Mouse (Mus musculus) midbrain, embryonic 16.5 days (tissue): ENCODE data around the gene Oxa1l. TPM values are rescaled to one million over a fixed set of nuclear protein-coding genes. Genes with fewer than 3 reads are reported as not detected.

Experiments used
- polyA plus RNA-seq: library from polyadenylated mRNA; unstranded; fragments of >200 nt; fragmentation: Nextera tagmentation; extraction: Ambion mirVana; gene quantifications from 2 replicates; pipeline ENCODE4 v1.2.1, GENCODE M21; 2015

Gene Oxa1l
- polyA plus RNA-seq, 1 experiment from 2014 or later = 53.1 TPM

Other genes with a start within 250 kb of the Oxa1l start
- 325 and 344 TPM in 2 replicates for gene Dad1, start 106.7 kb upstream of the Oxa1l start, polyA plus RNA-seq
- 45.0 and 58.8 TPM in 2 replicates for gene Abhd4, start 106.6 kb upstream of the Oxa1l start, polyA plus RNA-seq
- gene Olfr49, start 75.9 kb upstream of the Oxa1l start, polyA plus RNA-seq = not detected in 2 replicates
- 4.3 and 4.9 TPM in 2 replicates for gene Slc7a7, start 56.9 kb downstream of the Oxa1l start, polyA plus RNA-seq
- 247 and 252 TPM in 2 replicates for gene Mrpl52, start 66.1 kb downstream of the Oxa1l start, polyA plus RNA-seq
- 43.5 and 43.9 TPM in 2 replicates for gene Mmp14, start 70.8 kb downstream of the Oxa1l start, polyA plus RNA-seq
- gene Lrp10, start 103.3 kb downstream of the Oxa1l start, polyA plus RNA-seq = 26.9 and 28.2 TPM in 2 replicates
- gene Rem2, start 115.3 kb downstream of the Oxa1l start, polyA plus RNA-seq = 46.0 and 48.9 TPM in 2 replicates
- 105 and 106 TPM in 2 replicates for gene Prmt5, start 156.7 kb downstream of the Oxa1l start, polyA plus RNA-seq
- 12.9 and 13.1 TPM in 2 replicates for gene Haus4, start 193.8 kb downstream of the Oxa1l start, polyA plus RNA-seq
- 4.6 and 5.5 TPM in 2 replicates for gene Ajuba, start 216.7 kb downstream of the Oxa1l start, polyA plus RNA-seq
- 5.2 and 5.6 TPM in 2 replicates for gene 4931414P19Rik, start 245.2 kb downstream of the Oxa1l start, polyA plus RNA-seq